Mouse (Mus musculus) testis, adult 2 months (tissue): ENCODE results near the gene F10. TPM values are rescaled to one million over a fixed set of nuclear protein-coding genes. Genes with fewer than 3 reads are reported as not detected.

Experiments
- H3K27ac ChIP-seq: fragments of 200-500 bp; 2 replicates; pipeline ENCODE4 v1.5.1; 2012; ENCODE audit warnings: low read depth, low read length; ENCODE audit not compliant: control insufficient read depth, insufficient read depth
- H3K27me3 ChIP-seq: fragments of 200-500 bp; 2 replicates; pipeline ENCODE4 v1.6.1; 2012; ENCODE audit warnings: mild to moderate bottlenecking, low read length, moderate library complexity; ENCODE audit not compliant: control insufficient read depth, insufficient read depth
- H3K36me3 ChIP-seq: fragments of 200-500 bp; 2 replicates; pipeline ENCODE4 v1.6.1; 2012; ENCODE audit warnings: mild to moderate bottlenecking, low read length; ENCODE audit not compliant: control insufficient read depth, insufficient read depth
- H3K4me1 ChIP-seq: fragments of 200-500 bp; 2 replicates; pipeline ENCODE4 v1.6.1; 2012; ENCODE audit warnings: low read length; ENCODE audit not compliant: control insufficient read depth, insufficient read depth
- H3K4me3 ChIP-seq: fragments of 200-500 bp; 2 replicates; pipeline ENCODE4 v1.5.1; 2012; ENCODE audit warnings: low read depth, mild to moderate bottlenecking, low read length, moderate library complexity, mixed read lengths; ENCODE audit not compliant: control insufficient read depth
- CTCF ChIP-seq: fragments of 200-500 bp; IDR thresholded peaks from 2 replicates; pipeline ENCODE4 v1.5.1; 2012; ENCODE audit warnings: low read depth, mild to moderate bottlenecking, inconsistent platforms, low read length, moderate library complexity; ENCODE audit not compliant: control insufficient read depth, insufficient read depth, insufficient replicate concordance
- POLR2A ChIP-seq: fragments of 200-500 bp; IDR thresholded peaks from 2 replicates; pipeline ENCODE4 v1.6.1; 2012; ENCODE audit warnings: low read depth, mild to moderate bottlenecking, inconsistent platforms, low read length, moderate library complexity; ENCODE audit not compliant: control insufficient read depth
- polyA plus RNA-seq: library from polyadenylated mRNA; depleted of rRNA; stranded (reverse); fragments of >200 nt; gene quantifications from 2 replicates; pipeline ENCODE4 v1.2.3, GENCODE M21; 2012; rRNA removed

Gene F10
- polyA plus RNA-seq, 1 experiment = 0.86 TPM

DNA sequence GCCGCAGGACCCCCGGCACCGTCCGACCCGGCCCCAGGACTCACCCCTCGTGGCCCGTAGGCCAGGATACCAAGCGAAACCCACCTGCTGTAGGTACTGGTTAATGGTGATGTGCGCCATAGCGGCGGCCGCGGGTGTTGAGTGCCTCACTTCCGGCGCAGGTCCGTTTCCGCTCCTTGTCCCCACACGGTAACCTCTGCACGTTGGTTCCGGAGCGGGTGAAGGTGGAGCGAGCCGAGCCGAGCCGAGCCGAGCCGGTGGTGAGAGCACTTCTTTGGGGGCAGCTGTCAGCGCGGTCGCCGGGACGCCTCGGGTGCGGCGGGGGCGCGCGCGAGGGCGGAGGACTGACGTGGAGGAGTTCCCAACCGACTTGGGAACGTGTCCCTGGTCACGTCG, 67.6 kb downstream of the F10 start:
- Histone ChIP-seq H3K4me1 (peaks cover 2% of the 10 kb centered on the region; the same call in 1 of the 2 replicates), H3K27ac (peak overlapping the region; percentile 85), H3K27me3 (no peaks in the 10 kb centered on the region), H3K36me3 (0 out of 2 replicates have a peak, but pooled peaks cover 1% of the 10 kb centered on the region), H3K4me3 (peak overlapping the region; percentile 93)
- TF ChIP-seq POLR2A (peak; percentile 36; the same call in 1 of the 2 replicates), CTCF (no peak)

DNA sequence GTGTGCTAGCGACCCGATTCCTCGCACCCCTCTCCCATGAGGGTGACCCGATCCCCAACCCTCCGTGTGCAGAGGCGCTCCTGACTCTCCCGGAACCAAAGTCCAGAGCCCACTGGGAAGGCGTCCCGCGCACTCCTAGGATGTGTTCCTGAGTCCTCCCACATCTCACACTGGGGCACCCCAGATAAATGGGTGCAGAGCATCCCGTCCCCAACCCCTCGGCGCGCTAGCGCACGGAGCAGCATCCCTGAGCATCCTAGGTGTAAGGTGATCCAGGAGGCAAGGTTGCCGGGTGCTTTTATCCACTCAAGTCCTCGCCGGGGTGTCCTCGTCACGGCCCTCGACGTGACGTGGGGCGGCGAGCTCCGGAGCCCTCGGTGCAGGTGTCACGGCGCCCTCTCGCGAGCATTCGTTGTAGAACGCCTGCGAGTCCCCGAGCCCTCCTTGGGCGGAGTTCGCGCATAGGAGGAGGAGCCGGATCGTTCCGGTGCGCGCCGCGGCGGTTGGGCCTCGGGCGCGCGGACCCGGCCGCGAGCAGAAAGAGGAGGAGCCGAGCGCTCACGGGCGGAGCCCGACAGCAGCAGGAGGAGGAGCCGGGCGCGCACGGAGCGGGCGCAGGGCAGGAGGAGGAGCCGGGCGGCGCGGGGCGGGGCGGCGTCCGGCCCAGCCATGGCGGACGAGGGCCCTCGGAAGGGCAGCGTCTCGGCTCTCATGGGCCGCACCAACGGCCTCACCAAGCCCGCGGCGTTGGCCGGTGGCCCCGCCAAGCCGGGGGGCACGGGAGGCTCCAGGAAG, 68.2 kb downstream of the F10 start, which contains the start of the genes Pcid2 and Cul4a:
TSS of gene Pcid2 (minus strand) at position 373 of the 795 bp plus-strand sequence.
TSS of gene Cul4a (plus strand) at position 535 of the 795 bp plus-strand sequence.
- peak within 1 kb of the TSS; percentile 85 for H3K27ac ChIP-seq
- peaks cover 2% of the 10 kb centered on the region; the same call in 1 of the 2 replicates for H3K4me1 ChIP-seq
- TF ChIP-seq CTCF (peak; percentile 44), POLR2A (peak; percentile 64; the same call in 1 of the 2 replicates)
- H3K4me3 ChIP-seq = peak within 1 kb of the TSS; percentile 93
- H3K36me3 ChIP-seq = no peaks in the 10 kb centered on the region
- no peaks in the 10 kb centered on the region for H3K27me3 ChIP-seq

DNA sequence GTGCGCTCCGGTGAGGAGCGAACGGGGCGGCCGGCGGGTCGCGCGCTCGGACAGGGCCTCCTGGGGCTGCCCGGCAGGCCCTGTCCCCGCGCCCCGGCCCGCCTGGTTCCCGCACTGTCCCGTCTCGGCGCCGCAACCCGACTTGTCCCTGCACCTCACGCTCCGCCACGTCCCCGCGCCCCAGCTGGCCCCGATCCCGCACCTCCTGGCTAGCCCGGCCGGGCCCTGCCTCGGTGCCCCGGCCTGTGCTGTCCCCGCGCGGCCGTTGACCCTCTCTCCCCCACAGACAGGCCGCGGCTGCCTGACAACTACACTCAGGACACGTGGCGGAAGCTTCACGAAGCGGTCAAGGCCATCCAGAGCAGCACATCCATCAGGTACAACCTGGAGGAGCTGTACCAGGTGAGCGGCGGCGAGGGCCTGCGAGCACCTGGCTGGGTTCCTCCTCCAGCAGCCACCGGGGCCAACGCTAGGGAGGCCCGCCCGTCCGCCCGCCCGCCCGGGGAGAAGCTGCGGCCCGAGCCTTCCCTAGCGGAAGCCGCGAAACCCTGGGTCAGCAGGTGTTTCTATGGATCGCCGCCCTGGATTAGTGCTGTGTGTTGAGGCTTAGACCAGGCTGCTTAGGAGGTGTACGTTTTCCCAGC, 68.9 kb downstream of the F10 start:
- Histone ChIP-seq H3K36me3 (no peaks in the 10 kb centered on the region), H3K4me1 (peaks cover 2% of the 10 kb centered on the region; the same call in 1 of the 2 replicates), H3K4me3 (peak overlapping the region; percentile 93), H3K27ac (peak overlapping the region; percentile 85), H3K27me3 (no peaks in the 10 kb centered on the region)
- TF ChIP-seq CTCF (no peak), POLR2A (no peak)

Other genes with a start within 250 kb of the F10 start
- 8.4 and 8.9 TPM in 2 replicates for gene Mcf2l, start 163.5 kb upstream of the F10 start, polyA plus RNA-seq
- 1.9 and 2.0 TPM in 2 replicates for gene F7, start 11.3 kb upstream of the F10 start, polyA plus RNA-seq
- 0.07 and 0.18 TPM in 2 replicates for gene Proz, start 23.6 kb downstream of the F10 start, polyA plus RNA-seq
- gene Pcid2, start 68.2 kb downstream of the F10 start, polyA plus RNA-seq = 54.1 and 61.8 TPM in 2 replicates
- gene Cul4a, start 68.3 kb downstream of the F10 start, polyA plus RNA-seq = 65.5 and 68.3 TPM in 2 replicates
- gene Lamp1, start 121.9 kb downstream of the F10 start, polyA plus RNA-seq = 583 and 634 TPM in 2 replicates
- gene Grtp1, start 163.3 kb downstream of the F10 start, polyA plus RNA-seq = 1.6 and 97.7 TPM in 2 replicates
- gene Adprhl1, start 216.9 kb downstream of the F10 start, polyA plus RNA-seq = 0.06 TPM in 1 of 2 replicates, not detected in the other